ENCODE assay signal across 13 mouse cellular contexts in genomic region chr15:82144157-82144556, GRCm38 (mm10). TPM values are rescaled to one million over a fixed set of nuclear protein-coding genes. Genes with fewer than 3 reads are reported as not detected.
DNase-seq lines count a peak whose midpoint lies in the region; ATAC-seq and TF ChIP-seq lines count a peak whose summit lies in the region.
"Had no signal": no experiment of that assay in that cellular context is flagged by ENCODE, and none has a peak within 500 bp of the region (broad histone marks: within the 10 kb centered on the region; RNA-seq: fewer than 3 reads in every experiment).

No protein-coding gene starts in this region.

- no peak for ATAC-seq in hindbrain, postnatal 0 days
- ATAC-seq in midbrain, embryonic 13.5 days: no peak
- no peak for ATAC-seq in inflammation-experienced regulatory T-cells, adult 6 months

- H3K27ac ChIP-seq in gastrocnemius, adult 2 months: peak overlapping the region; percentile 51; the same call in 1 of the 2 replicates
- peak overlapping the region; percentile 97 for H3K27ac ChIP-seq in forebrain, embryonic 10.5 days
- peak overlapping the region; percentile 45; the same call in 1 of the 2 replicates for H3K27ac ChIP-seq in hindbrain, postnatal 0 days
- H3K27ac ChIP-seq in midbrain, embryonic 13.5 days: peak overlapping the region; percentile 74

- H3K9ac ChIP-seq in hindbrain, postnatal 0 days (replicated peaks; ENCODE audit: low read length): no peak overlapping the region
- no peak overlapping the region for H3K9ac ChIP-seq in midbrain, embryonic 13.5 days (replicated peaks)
- H3K9ac ChIP-seq: heart, embryonic 12.5 days had no signal

- H3K27me3 ChIP-seq in forebrain, embryonic 10.5 days (ENCODE audit: poor library complexity, severe bottlenecking): no peaks in the 10 kb centered on the region
- H3K27me3 ChIP-seq in hindbrain, postnatal 0 days (ENCODE audit: insufficient read depth, low read length): no peaks in the 10 kb centered on the region
- H3K27me3 ChIP-seq in midbrain, embryonic 13.5 days: no peaks in the 10 kb centered on the region
- H3K27me3 ChIP-seq: heart, embryonic 12.5 days had no signal

- no peak for DNase-seq in gastrocnemius, adult 2 months
- no peak for DNase-seq in gastrocnemius, adult 8-10 months (ENCODE audit: low spot score in 2 of 2)
- no peak for DNase-seq in forebrain, embryonic 10.5 days (ENCODE audit: extremely low spot score, low spot score)
- no peak for DNase-seq in hindbrain, postnatal 0 days (ENCODE audit: low spot score)
- no peak for DNase-seq in right cerebral cortex, postnatal 36 days (ENCODE audit: low spot score in 2 of 2)
- no peak for DNase-seq in natural killer cell, adult 2 months (ENCODE audit: low spot score in 2 of 2)
- DNase-seq: adrenal gland, postnatal 25 days; cerebellum, adult 8-10 months; right cerebral cortex, adult 18-20 months had no signal

- intact Hi-C loops in gastrocnemius, adult 2 months (cut with DNase I): no loop called here

- H3K4me1 ChIP-seq in forebrain, embryonic 10.5 days: peaks cover 41% of the 10 kb centered on the region
- peaks cover 19% of the 10 kb centered on the region for H3K4me1 ChIP-seq in hindbrain, postnatal 0 days (ENCODE audit: insufficient read depth, low read length)
- peaks cover 38% of the 10 kb centered on the region for H3K4me1 ChIP-seq in midbrain, embryonic 13.5 days (replicated peaks)

- no peak for TF ChIP-seq CTCF in gastrocnemius, adult 2 months (IDR thresholded peaks at IDR 0.05)
- no peak for TF ChIP-seq CTCF in hindbrain, postnatal 0 days (IDR thresholded peaks at IDR 0.05; ENCODE audit: low read depth)

- H3K4me2 ChIP-seq in hindbrain, postnatal 0 days (ENCODE audit: low read depth, low read length): no peak overlapping the region
- H3K4me2 ChIP-seq in midbrain, embryonic 13.5 days (replicated peaks): no peak overlapping the region
- H3K4me2 ChIP-seq: heart, embryonic 12.5 days had no signal

- 93% methylated on average over 5 of the region's 5 CpGs for WGBS in forebrain, embryonic 10.5 days
- WGBS in hindbrain, postnatal 0 days: 63% methylated on average over 5 of the region's 5 CpGs
- WGBS in midbrain, embryonic 13.5 days: 88% methylated on average over 5 of the region's 5 CpGs

- no peaks in the 10 kb centered on the region for H3K9me3 ChIP-seq in forebrain, embryonic 10.5 days
- H3K9me3 ChIP-seq in hindbrain, postnatal 0 days (ENCODE audit: low read length): no peaks in the 10 kb centered on the region
- H3K9me3 ChIP-seq in midbrain, embryonic 13.5 days: no peaks in the 10 kb centered on the region
- H3K9me3 ChIP-seq: heart, embryonic 12.5 days had no signal

- no peak overlapping the region for H3K4me3 ChIP-seq in gastrocnemius, adult 2 months
- H3K4me3 ChIP-seq in forebrain, embryonic 10.5 days: no peak overlapping the region
- no peak overlapping the region for H3K4me3 ChIP-seq in hindbrain, postnatal 0 days (ENCODE audit: low read length)
- no peak overlapping the region for H3K4me3 ChIP-seq in midbrain, embryonic 13.5 days (replicated peaks)
- H3K4me3 ChIP-seq: erythroblast, embryonic 14.5 days; heart, embryonic 12.5 days had no signal

- H3K36me3 ChIP-seq in forebrain, embryonic 10.5 days (replicated peaks): peaks cover 27% of the 10 kb centered on the region
- H3K36me3 ChIP-seq in hindbrain, postnatal 0 days (ENCODE audit: insufficient read depth, low read length): no peaks in the 10 kb centered on the region
- peaks cover 11% of the 10 kb centered on the region for H3K36me3 ChIP-seq in midbrain, embryonic 13.5 days
- H3K36me3 ChIP-seq: heart, embryonic 12.5 days had no signal

RNA-seq across cellular contexts. Expression of gene Srebf2, which starts 2.8 kb away (rescaled TPM):
- 10 to 100 TPM; 11.4 to 17.4 TPM for total RNA-seq in gastrocnemius, adult 2 months (2021)
- 10 to 100 TPM in 1 of 4 experiments, 1 to 10 TPM in 3; 8.4 to 11.5 (median 9.7) TPM for total RNA-seq in gastrocnemius, adult 8-10 months (2022)
- polyA plus RNA-seq in forebrain, embryonic 10.5 days (2016; fragmentation: Nextera tagmentation; extraction: Ambion mirVana): 207 and 227 TPM in 2 replicates
- total RNA-seq in hindbrain, postnatal 0 days (2014; rRNA removed): 256 and 266 TPM in 2 replicates
- 139 and 145 TPM in 2 replicates for polyA plus RNA-seq in hindbrain, postnatal 0 days (2015; fragmentation: Nextera tagmentation; extraction: Ambion mirVana)
- polyA plus RNA-seq in midbrain, embryonic 13.5 days (2015; fragmentation: Nextera tagmentation; extraction: Ambion mirVana): 225 and 230 TPM in 2 replicates
- 10 to 100 TPM; 28.4 to 42.6 (median 35.6) TPM for polyA plus RNA-seq in inflammation-experienced regulatory T-cells, adult 6 months (2017; shearing (Covaris generic))

RNA-seq across cellular contexts. Expression of gene Ccdc134, which starts 16.4 kb away (rescaled TPM):
- total RNA-seq in gastrocnemius, adult 2 months (2021): 10 to 100 TPM; 11.8 to 12.4 TPM
- 10 to 100 TPM in 2 of 4 experiments, 1 to 10 TPM in 2; 6.8 to 14.2 (median 8.6) TPM for total RNA-seq in gastrocnemius, adult 8-10 months (2022)
- polyA plus RNA-seq in forebrain, embryonic 10.5 days (2016; fragmentation: Nextera tagmentation; extraction: Ambion mirVana): 22.9 and 24.0 TPM in 2 replicates
- total RNA-seq in hindbrain, postnatal 0 days (2014; rRNA removed): 15.5 and 16.0 TPM in 2 replicates
- polyA plus RNA-seq in hindbrain, postnatal 0 days (2015; fragmentation: Nextera tagmentation; extraction: Ambion mirVana): 6.4 and 8.4 TPM in 2 replicates
- 12.0 and 14.0 TPM in 2 replicates for polyA plus RNA-seq in midbrain, embryonic 13.5 days (2015; fragmentation: Nextera tagmentation; extraction: Ambion mirVana)
- 10 to 100 TPM; 19.9 to 26.0 (median 20.8) TPM for polyA plus RNA-seq in inflammation-experienced regulatory T-cells, adult 6 months (2017; shearing (Covaris generic))

Comparison
In these comparisons a context has a peak if more than half of its experiments do, and no peak if none do; other contexts are left out.
1. H3K27ac ChIP-seq: peak in every context shown above with its lines; median percentile 97 in forebrain, embryonic 10.5 days; 74 in midbrain, embryonic 13.5 days; 51 in gastrocnemius, adult 2 months; 45 in hindbrain, postnatal 0 days.